Mouse (Mus musculus) stomach, embryonic 15.5 days (tissue): ENCODE measurements at regions not wholly inside any gene's neighbourhood (a gene's known extent, or its start where the extent isn't known, plus 50 kb on each side); places are given as distances from the start of the nearest gene placed in this dataset.

Experiments
- ATAC-seq: fragments of 200-750 bp; cut with Nextera tagmentation; 2 replicates; pipeline ENCODE4 v1.8.0; 2017; ENCODE audit warnings: low read depth, moderate number of reproducible peaks, moderate TSS enrichment; ENCODE audit not compliant: insufficient read depth, low FRiP score
- H3K27ac ChIP-seq: fragments of 300-500 bp; sonication (generic); 2 replicates; pipeline ENCODE4 v1.5.1; 2015; ENCODE audit warnings: mild to moderate bottlenecking, inconsistent platforms
- H3K27me3 ChIP-seq: fragments of 300-500 bp; sonication (generic); replicated peaks from 2 replicates; pipeline ENCODE4 v1.6.1; 2015; ENCODE audit warnings: inconsistent platforms
- H3K36me3 ChIP-seq: fragments of 300-500 bp; sonication (generic); 2 replicates; pipeline ENCODE4 v1.6.1; 2015; ENCODE audit warnings: inconsistent platforms
- H3K4me1 ChIP-seq: fragments of 300-500 bp; sonication (generic); 2 replicates; pipeline ENCODE4 v1.6.1; 2015; ENCODE audit warnings: inconsistent platforms
- H3K4me2 ChIP-seq: fragments of 300-500 bp; sonication (generic); 2 replicates; pipeline ENCODE4 v1.6.1; 2015; ENCODE audit warnings: mild to moderate bottlenecking, inconsistent platforms
- H3K4me3 ChIP-seq: fragments of 300-500 bp; sonication (generic); replicated peaks from 2 replicates; pipeline ENCODE4 v1.5.1; 2015; ENCODE audit warnings: inconsistent platforms
- H3K9ac ChIP-seq: fragments of 300-500 bp; sonication (generic); 2 replicates; pipeline ENCODE4 v1.6.1; 2015; ENCODE audit warnings: inconsistent platforms
- H3K9me3 ChIP-seq: fragments of 300-500 bp; sonication (generic); 2 replicates; pipeline ENCODE4 v1.6.1; 2016; ENCODE audit warnings: inconsistent platforms
- WGBS: fragments of 180-500 bp; shearing (Covaris S2); methylation state at CpG from one replicate; pipeline ENCODE4 v1.1.7; 2015; 5-methylcytosine and 5-hydroxymethylcytosine counted together

DNA sequence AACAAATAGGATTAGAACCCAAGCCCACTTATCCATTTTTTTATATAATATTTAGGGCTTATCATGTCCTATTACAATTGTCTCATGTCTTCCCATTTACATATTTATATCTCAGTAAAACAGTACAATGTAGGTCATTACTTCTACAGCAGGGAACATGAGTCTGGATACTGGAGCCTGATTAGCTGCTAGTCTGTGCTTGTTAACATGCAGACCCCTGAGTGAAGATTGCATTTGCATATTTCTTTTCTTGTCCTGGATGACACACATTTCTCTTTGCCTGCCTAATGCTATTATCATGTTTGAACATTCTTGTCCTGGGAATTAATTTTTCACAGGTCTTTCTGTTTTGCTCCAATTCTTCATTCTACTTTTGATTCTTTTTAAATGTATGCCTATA is 155.0 kb upstream of the 4921530L21Rik start:
- Histone ChIP-seq H3K9me3 (no peaks in the 10 kb centered on the region), H3K9ac (no peak overlapping the region), H3K27me3 (no peaks in the 10 kb centered on the region), H3K27ac (no peak overlapping the region), H3K4me2 (no peak overlapping the region), H3K36me3 (no peaks in the 10 kb centered on the region), H3K4me1 (no peaks in the 10 kb centered on the region), H3K4me3 (no peak overlapping the region)
- ATAC-seq: no peak

DNA sequence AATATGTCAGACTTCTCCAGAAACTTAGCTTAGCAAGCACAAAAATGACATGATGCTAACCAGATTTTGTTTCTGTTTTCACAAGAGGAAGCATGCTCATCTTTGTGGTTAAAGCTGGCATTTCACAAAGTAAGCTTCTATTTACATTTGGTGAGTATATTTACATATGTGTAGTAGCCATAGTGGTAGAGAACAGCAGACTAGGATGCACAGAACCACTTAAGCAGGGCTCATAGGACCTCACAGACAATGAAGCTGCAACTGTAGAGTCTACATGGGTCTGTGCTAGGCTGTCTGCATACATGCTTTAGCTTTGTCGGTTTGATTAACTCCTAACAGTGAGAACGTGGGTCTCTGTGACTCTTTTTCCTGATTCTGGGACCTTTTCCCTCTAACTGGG is 105.3 kb upstream of the 4921530L21Rik start:
- Histone ChIP-seq H3K4me3 (no peak overlapping the region), H3K9ac (no peak overlapping the region), H3K27me3 (no peaks in the 10 kb centered on the region), H3K4me2 (no peak overlapping the region), H3K9me3 (no peaks in the 10 kb centered on the region), H3K4me1 (no peaks in the 10 kb centered on the region), H3K27ac (peak overlapping the region; percentile 35; the same call in 1 of the 2 replicates), H3K36me3 (no peaks in the 10 kb centered on the region)
- 31% methylated on average over 2 of the region's 2 CpGs for WGBS
- peak; percentile 47; the same call in 1 of the 2 replicates for ATAC-seq

DNA sequence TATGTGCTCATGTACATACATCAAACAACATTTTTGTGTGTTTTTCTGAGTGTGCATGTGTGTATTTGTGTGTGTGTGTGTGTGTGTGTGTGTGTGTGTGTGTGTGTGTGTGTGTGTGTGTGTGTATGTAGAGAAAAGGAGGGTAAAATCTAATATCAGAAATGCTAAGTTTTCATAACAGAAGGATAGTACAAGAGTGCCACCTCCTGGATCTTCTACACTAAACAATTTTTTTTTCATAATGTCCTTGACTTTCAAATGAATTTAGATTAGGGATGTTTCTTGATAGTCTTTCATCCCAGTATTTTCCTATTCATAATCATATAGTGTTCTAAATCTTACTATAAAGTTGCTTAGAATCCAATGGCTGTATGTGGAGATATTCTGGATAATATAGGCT is 103.6 kb upstream of the 4921530L21Rik start:
- no peak for ATAC-seq
- Histone ChIP-seq H3K9me3 (no peaks in the 10 kb centered on the region), H3K4me2 (no peak overlapping the region), H3K4me1 (no peaks in the 10 kb centered on the region), H3K27me3 (no peaks in the 10 kb centered on the region), H3K9ac (no peak overlapping the region), H3K27ac (no peak overlapping the region), H3K4me3 (no peak overlapping the region), H3K36me3 (no peaks in the 10 kb centered on the region)
